Mouse (Mus musculus) embryo, embryonic 11.5 days (tissue): ENCODE data around the gene Atp2c2.

Experiments used
- DNase-seq: peaks from one replicate; pipeline ENCODE4 v3.0.0-alpha.2; 2012; ENCODE audit warnings: low read depth, low spot score

Atp2c2 gene

GRCm38 (mm10) chr8:119784141-119784574 is 84.3 kb downstream of the Atp2c2 start:
- DNase-seq, result no peak

- no peak for DNase-seq
Measured at GRCm38 (mm10) chr8:119784676-119785075, 84.9 kb downstream of the Atp2c2 start.

DNA sequence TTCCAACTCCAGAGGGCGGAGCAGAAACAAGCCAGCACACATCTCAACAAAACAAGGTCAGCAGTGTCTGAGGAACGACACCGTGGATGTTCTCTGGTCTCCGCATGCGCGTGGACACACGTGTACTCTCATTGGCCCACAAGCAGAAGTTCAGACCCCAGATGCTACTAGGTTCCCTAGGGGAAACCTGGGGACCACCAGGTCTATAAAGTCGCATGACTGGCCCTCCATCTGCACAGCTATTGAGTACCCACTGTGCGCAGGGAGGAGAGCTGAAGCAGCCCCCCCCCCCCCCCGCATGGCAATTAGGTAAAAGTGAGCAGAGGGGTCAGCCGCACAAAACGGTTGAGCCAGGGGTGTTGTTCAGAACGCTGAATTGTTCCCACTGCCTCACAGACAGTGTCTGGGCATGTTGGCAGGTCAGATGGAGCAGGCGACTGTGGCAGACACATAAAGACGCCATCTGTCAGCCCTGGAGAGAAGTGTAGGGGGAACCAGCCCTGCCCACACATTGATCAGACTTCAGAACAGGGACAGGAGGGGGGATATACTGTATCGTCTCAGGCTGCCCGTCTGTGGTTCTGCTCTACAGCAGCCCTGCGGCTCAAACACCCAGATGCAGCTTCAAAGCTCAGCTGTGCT is 86.1 kb downstream of the Atp2c2 start:
- no peak for DNase-seq

- no peak for DNase-seq
Measured at GRCm38 (mm10) chr8:119786871-119787270, 87.1 kb downstream of the Atp2c2 start.

DNA sequence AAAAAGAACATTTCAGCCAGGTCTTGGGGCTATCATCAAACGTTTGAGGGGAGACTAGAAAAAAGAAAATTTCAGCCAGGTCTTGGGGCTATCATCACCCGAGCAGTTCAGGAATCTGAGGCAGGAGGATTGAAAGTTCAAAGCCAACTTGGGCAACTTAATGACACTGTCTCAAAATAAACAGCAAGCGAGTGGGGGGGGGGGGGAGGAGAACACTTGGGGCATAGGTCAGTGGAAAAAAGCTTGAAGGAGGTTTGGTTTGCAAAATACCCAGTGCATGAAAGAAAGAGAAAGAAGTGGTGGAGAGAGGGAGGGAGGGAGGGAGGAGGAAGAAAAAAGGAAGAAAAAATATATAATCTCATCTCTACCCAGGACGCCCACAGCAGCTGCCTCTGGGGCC is 87.5 kb downstream of the Atp2c2 start:
- DNase-seq, result no peak

DNA sequence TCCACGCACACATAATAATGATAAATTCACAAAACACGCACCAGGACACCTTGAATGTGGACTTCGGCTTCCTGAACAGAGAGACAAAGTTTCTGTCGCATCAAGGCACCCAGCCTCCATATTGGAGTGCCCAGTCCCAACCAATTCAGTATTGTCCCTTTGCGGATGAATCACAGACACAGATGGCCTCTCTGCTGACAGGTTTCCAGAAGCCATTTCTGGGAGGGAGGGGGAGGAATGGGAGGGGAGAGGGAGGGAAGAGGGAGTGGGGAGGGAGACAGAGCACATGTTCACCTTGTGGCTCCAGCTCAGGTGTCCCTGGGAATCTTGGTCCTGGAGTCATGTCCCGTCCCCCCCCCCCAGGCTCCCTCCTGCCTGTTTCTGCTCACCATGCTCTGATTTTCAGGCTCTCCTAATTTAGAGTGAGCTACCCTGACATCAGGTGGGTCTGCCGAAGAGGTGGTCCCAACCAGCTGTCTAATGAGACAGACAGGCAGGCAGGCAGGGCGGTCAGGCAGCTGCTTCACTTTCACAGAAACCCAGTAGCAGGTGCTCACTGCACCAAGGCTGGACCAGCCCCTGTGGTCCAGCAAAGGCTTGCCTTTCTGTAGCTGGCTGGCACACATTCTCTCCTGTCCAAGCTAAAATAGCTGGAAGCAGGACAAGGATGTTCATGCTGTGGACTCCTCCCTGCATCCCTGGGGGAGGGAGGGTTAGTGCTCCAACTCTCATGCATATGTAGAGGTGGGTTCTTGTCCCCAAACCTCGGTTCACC is 89.0 kb downstream of the Atp2c2 start:
- DNase-seq, result no peak

GRCm38 (mm10) chr8:119789581-119789980 is 89.8 kb downstream of the Atp2c2 start:
- DNase-seq, result no peak

- no peak for DNase-seq
Measured at GRCm38 (mm10) chr8:119791804-119792704, 92.2 kb downstream of the Atp2c2 start.

DNA sequence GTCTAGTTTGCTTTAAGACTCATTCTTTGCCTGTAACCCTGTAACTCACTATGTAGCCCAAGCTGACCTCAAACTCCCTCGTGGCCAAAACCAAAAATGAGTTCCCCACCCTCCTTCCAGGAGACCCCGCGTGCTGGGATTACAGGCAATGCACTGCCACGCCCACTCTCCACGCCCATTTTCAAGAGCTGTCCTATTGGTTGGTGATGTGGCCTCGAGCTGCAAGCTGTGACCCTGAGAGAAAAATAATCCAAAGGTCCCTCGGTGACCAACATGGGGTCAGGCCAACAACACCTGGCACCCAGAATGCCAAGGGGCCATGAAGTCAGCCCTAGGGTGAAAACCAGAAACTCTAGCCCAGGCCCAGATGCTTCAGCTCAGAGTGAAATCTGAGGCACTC is 94.9 kb downstream of the Atp2c2 start:
- DNase-seq, result no peak

DNA sequence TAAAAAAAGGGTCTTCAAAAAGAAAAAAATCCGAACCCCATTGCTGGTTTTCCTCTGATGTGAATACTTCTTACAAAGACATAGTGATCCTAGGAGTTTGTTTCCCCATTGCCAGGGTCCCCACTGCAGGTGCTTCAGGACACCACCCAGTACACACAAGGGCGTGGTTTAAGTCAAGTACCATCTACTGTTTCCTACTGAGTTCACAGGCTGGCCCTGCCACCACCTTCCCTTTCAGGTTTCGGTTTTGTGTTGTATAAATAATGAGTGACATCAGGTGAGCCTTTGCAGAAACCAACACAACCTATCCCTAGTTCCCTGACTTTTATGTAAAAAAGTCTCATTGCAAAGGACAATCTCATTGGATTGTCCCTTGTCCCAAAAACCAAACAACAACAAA is 95.8 kb downstream of the Atp2c2 start:
- no peak for DNase-seq

DNA sequence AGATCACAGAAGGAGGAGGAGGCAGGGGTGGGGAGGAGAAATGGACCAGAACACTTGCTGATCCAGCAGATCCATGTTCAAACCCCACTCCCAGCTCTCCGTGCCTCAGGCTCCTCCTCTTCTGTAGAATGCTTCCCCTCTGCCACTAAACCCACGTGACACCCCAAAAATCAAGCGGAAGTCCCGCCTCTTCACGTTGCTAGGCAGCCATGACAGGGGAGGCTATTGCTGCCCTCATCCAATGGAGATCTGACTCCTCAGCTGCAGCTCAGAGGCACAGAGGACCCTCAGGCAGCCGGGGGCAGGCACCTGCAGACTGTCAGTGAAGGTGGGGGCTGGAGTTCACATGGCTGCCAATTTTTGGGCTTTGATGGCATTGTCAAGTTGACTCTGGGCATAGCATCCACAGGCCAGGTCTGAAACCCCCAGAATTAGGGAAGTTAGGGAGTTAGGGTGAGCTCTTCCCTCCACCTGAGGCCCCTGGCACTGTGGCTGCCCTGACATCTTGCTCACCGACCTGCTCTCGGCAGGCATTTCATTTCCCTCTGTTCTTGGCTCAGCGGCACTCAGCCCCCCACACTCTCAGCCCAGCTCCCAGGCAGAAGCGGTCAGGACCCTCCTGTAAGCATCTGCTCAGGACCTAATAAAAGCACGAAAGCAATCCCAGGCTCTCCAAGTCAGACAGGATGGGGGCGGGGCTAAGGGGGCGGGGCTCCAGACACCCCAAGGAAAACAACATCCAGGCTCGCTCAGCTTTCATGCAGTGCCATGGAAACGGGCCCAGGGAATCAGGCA is 98.6 kb downstream of the Atp2c2 start:
- peak; percentile 56 for DNase-seq

GRCm38 (mm10) chr8:119798965-119799264 is 99.1 kb downstream of the Atp2c2 start:
- DNase-seq, result no peak

DNA sequence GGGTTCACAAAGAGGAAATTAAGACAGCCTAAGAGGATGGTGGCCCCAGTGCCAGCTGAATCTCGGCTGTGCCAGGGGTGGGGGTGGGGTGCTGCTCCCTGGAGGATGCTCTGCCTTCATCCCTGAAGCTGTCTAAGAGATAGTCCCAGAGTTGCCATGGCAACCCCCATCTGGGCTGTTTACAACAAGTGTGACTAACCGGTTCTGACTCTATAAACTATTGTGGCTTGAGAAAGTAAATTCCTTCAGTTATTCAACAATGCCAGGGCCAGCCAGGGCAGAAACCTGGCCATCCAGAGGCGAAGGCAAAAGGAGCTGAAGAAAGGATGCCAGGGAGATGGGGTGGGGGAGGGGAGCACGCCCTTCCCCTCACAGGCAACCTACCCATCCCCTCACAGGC is 101.4 kb downstream of the Atp2c2 start:
- no peak for DNase-seq

DNA sequence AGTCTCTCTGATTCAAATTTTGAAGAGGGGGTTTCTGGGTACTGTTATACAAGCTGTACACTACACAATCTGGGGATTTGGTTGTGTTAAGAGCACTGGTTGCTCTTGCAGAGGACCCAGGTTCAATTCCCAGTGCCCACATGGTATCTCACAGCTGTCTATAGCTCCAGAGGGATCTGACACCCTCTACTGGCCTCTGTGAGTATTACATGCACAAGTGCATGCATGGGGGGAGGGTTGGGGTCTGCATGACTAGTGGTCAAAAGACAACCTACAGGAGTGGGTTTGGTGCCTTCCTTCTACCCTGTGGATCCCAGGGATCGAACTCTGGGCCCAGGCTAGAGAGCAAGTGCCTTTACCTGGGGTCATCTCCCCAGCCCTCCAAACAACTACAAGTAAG is 102.8 kb downstream of the Atp2c2 start:
- no peak for DNase-seq

DNA sequence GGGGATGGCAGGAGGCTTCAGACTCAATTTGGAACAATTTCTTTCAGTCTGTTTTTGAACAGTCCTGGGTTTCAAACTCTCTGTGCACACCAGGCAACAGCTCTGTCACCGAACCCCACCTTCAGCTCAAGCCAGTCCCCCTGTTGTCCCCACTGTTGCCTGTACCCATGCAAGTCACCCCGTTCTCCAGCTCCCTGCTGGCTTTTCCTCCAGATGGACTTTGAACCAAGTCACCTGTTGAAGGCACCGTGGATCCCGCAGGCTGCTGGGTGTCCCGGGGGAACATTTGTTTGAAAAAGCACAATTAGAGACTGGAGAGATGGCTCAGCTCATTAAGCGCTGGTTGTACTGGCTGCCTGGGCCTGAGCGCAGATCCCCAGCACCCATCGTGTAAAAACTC is 105.5 kb downstream of the Atp2c2 start:
- DNase-seq, result no peak

DNA sequence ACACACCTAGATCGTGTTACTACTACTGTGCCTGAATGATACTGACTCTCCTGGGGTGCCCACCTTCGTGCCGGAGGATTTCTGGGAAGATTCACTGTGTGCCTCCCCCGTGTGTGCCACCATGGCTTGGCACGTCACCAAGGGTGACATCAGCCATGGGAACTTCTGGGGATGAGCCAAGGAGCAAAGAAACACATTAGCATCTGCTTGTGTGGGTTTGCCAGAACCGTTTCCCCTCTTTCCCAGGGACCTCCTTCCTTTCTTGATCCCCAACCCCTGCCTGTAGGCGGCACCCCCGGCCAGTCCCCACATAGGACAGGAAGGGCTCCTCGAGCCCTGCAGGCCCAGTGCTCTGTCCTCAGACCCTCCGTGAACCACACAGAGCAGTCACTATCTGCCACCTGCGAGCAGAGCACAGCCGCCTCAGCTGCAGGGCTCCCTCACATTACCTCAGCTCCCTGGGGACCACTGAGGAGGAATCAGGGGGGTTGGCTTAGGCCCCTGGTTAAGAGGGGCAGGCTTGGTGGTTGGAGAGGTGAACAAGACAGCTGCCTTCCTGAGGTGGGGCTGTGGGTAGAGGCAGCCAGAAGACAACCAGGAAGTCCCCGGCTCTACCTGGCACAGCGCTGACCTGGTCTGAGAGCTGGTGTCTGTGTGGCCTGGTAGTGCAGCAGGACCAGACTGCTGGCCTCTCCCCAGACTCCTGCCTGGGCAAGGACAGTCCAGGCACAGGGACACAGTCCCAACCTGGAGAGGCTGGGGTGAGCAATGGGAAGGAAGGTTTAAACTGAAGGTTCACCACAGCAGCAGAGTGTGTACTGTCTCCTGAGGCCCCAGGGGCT is 106.8 kb downstream of the Atp2c2 start:
- DNase-seq, result no peak
